Mouse (Mus musculus): ENCODE results near the gene Pnrc2. TPM values are rescaled to one million over a fixed set of nuclear protein-coding genes. Genes with fewer than 3 reads are reported as not detected.

Gene Pnrc2
- polyA plus RNA-seq, 1 experiment from 2014 or later, result 224 TPM

- no peak overlapping the region for H3K4me3 ChIP-seq (ENCODE audit: low read length)
- H3K27me3 ChIP-seq (ENCODE audit: control insufficient read depth, insufficient read depth, low read depth, low read length), result no peaks in the 10 kb centered on the region
- H3K27ac ChIP-seq (ENCODE audit: low read length), result 0 out of 2 replicates have a peak overlapping the region, but pooled peaks have one; percentile 46
- H3K4me2 ChIP-seq (ENCODE audit: low read depth, low read length), result no peak overlapping the region
- ATAC-seq (ENCODE audit: low read depth), result no peak
- no peaks in the 10 kb centered on the region; the same call in 1 of the 2 replicates for H3K4me1 ChIP-seq (replicated peaks; ENCODE audit: control insufficient read depth, insufficient read depth, low read length)
- H3K36me3 ChIP-seq (ENCODE audit: control insufficient read depth, insufficient read depth, low read length), result no peaks in the 10 kb centered on the region
- H3K9me3 ChIP-seq (ENCODE audit: control insufficient read depth, low read length), result no peaks in the 10 kb centered on the region
- H3K9ac ChIP-seq (ENCODE audit: low read length), result no peak overlapping the region
- WGBS, result 50% methylated on average over 3 of the region's 3 CpGs
Measured at GRCm38 (mm10) chr4:135912164-135912563, 38.5 kb upstream of the Pnrc2 start.

GRCm38 (mm10) chr4:135911531-135911930, 37.9 kb upstream of the Pnrc2 start:
- Histone ChIP-seq H3K4me3 (ENCODE audit: low read length) (no peak overlapping the region), H3K27ac (ENCODE audit: low read length) (peak overlapping the region; percentile 46), H3K4me1 (replicated peaks; ENCODE audit: control insufficient read depth, insufficient read depth, low read length) (no peaks in the 10 kb centered on the region; the same call in 1 of the 2 replicates), H3K4me2 (ENCODE audit: low read depth, low read length) (no peak overlapping the region), H3K27me3 (ENCODE audit: control insufficient read depth, insufficient read depth, low read depth, low read length) (no peaks in the 10 kb centered on the region), H3K36me3 (ENCODE audit: control insufficient read depth, insufficient read depth, low read length) (no peaks in the 10 kb centered on the region), H3K9me3 (ENCODE audit: control insufficient read depth, low read length) (no peaks in the 10 kb centered on the region), H3K9ac (ENCODE audit: low read length) (no peak overlapping the region)
- WGBS, result 59% methylated on average over 7 of the region's 7 CpGs
- ATAC-seq (ENCODE audit: low read depth), result peak; percentile 57; the same call in 1 of the 2 replicates

- no peak overlapping the region for H3K4me3 ChIP-seq (ENCODE audit: low read length)
- WGBS, result 31% methylated on average over 13 of the region's 13 CpGs
- H3K9me3 ChIP-seq (ENCODE audit: control insufficient read depth, low read length), result no peaks in the 10 kb centered on the region
- H3K36me3 ChIP-seq (ENCODE audit: control insufficient read depth, insufficient read depth, low read length), result no peaks in the 10 kb centered on the region
- H3K4me1 ChIP-seq (replicated peaks; ENCODE audit: control insufficient read depth, insufficient read depth, low read length), result no peaks in the 10 kb centered on the region; the same call in 1 of the 2 replicates
- H3K27ac ChIP-seq (ENCODE audit: low read length), result no peak overlapping the region
- ATAC-seq (ENCODE audit: low read depth), result no peak
- H3K9ac ChIP-seq (ENCODE audit: low read length), result no peak overlapping the region
- H3K4me2 ChIP-seq (ENCODE audit: low read depth, low read length), result 0 out of 2 replicates have a peak overlapping the region, but pooled peaks have one; percentile 10
- H3K27me3 ChIP-seq (ENCODE audit: control insufficient read depth, insufficient read depth, low read depth, low read length), result no peaks in the 10 kb centered on the region
Measured at GRCm38 (mm10) chr4:135909326-135910066, 35.8 kb upstream of the Pnrc2 start.

GRCm38 (mm10) chr4:135906633-135907032, 33.0 kb upstream of the Pnrc2 start:
- Histone ChIP-seq H3K4me2 (ENCODE audit: low read depth, low read length) (no peak overlapping the region), H3K27ac (ENCODE audit: low read length) (no peak overlapping the region), H3K9ac (ENCODE audit: low read length) (no peak overlapping the region), H3K4me3 (ENCODE audit: low read length) (no peak overlapping the region), H3K36me3 (ENCODE audit: control insufficient read depth, insufficient read depth, low read length) (no peaks in the 10 kb centered on the region), H3K9me3 (ENCODE audit: control insufficient read depth, low read length) (no peaks in the 10 kb centered on the region), H3K27me3 (ENCODE audit: control insufficient read depth, insufficient read depth, low read depth, low read length) (no peaks in the 10 kb centered on the region), H3K4me1 (replicated peaks; ENCODE audit: control insufficient read depth, insufficient read depth, low read length) (no peaks in the 10 kb centered on the region; the same call in 1 of the 2 replicates)
- 36% methylated on average over 3 of the region's 3 CpGs for WGBS
- ATAC-seq (ENCODE audit: low read depth), result no peak

GRCm38 (mm10) chr4:135904810-135905209, 31.2 kb upstream of the Pnrc2 start:
- Histone ChIP-seq H3K27me3 (ENCODE audit: control insufficient read depth, insufficient read depth, low read depth, low read length) (no peaks in the 10 kb centered on the region), H3K9ac (ENCODE audit: low read length) (no peak overlapping the region), H3K4me2 (ENCODE audit: low read depth, low read length) (no peak overlapping the region), H3K27ac (ENCODE audit: low read length) (no peak overlapping the region), H3K4me1 (replicated peaks; ENCODE audit: control insufficient read depth, insufficient read depth, low read length) (no peaks in the 10 kb centered on the region; the same call in 1 of the 2 replicates), H3K4me3 (ENCODE audit: low read length) (no peak overlapping the region), H3K9me3 (ENCODE audit: control insufficient read depth, low read length) (no peaks in the 10 kb centered on the region), H3K36me3 (ENCODE audit: control insufficient read depth, insufficient read depth, low read length) (no peaks in the 10 kb centered on the region)
- no peak for ATAC-seq (ENCODE audit: low read depth)
- WGBS, result 47% methylated on average over 1 of the region's 1 CpGs

GRCm38 (mm10) chr4:135902606-135903242, 29.1 kb upstream of the Pnrc2 start:
- no peaks in the 10 kb centered on the region for H3K36me3 ChIP-seq (ENCODE audit: control insufficient read depth, insufficient read depth, low read length)
- H3K9me3 ChIP-seq (ENCODE audit: control insufficient read depth, low read length), result no peaks in the 10 kb centered on the region
- H3K4me3 ChIP-seq (ENCODE audit: low read length), result no peak overlapping the region
- WGBS, result 84% methylated on average over 4 of the region's 4 CpGs
- H3K27ac ChIP-seq (ENCODE audit: low read length), result no peak overlapping the region
- H3K4me2 ChIP-seq (ENCODE audit: low read depth, low read length), result no peak overlapping the region
- H3K4me1 ChIP-seq (replicated peaks; ENCODE audit: control insufficient read depth, insufficient read depth, low read length), result no peaks in the 10 kb centered on the region
- H3K27me3 ChIP-seq (ENCODE audit: control insufficient read depth, insufficient read depth, low read depth, low read length), result no peaks in the 10 kb centered on the region
- no peak for ATAC-seq (ENCODE audit: low read depth)
- H3K9ac ChIP-seq (ENCODE audit: low read length), result no peak overlapping the region

- WGBS, result 74% methylated on average over 5 of the region's 5 CpGs
- Histone ChIP-seq H3K36me3 (ENCODE audit: control insufficient read depth, insufficient read depth, low read length) (no peaks in the 10 kb centered on the region), H3K27ac (ENCODE audit: low read length) (no peak overlapping the region), H3K4me1 (replicated peaks; ENCODE audit: control insufficient read depth, insufficient read depth, low read length) (no peaks in the 10 kb centered on the region), H3K4me2 (ENCODE audit: low read depth, low read length) (no peak overlapping the region), H3K4me3 (ENCODE audit: low read length) (no peak overlapping the region), H3K27me3 (ENCODE audit: control insufficient read depth, insufficient read depth, low read depth, low read length) (no peaks in the 10 kb centered on the region), H3K9me3 (ENCODE audit: control insufficient read depth, low read length) (no peaks in the 10 kb centered on the region), H3K9ac (ENCODE audit: low read length) (no peak overlapping the region)
- no peak for ATAC-seq (ENCODE audit: low read depth)
Measured at GRCm38 (mm10) chr4:135900008-135900407, 26.4 kb upstream of the Pnrc2 start.

- Histone ChIP-seq H3K4me3 (ENCODE audit: low read length) (no peak overlapping the region), H3K4me1 (replicated peaks; ENCODE audit: control insufficient read depth, insufficient read depth, low read length) (no peaks in the 10 kb centered on the region), H3K36me3 (ENCODE audit: control insufficient read depth, insufficient read depth, low read length) (no peaks in the 10 kb centered on the region), H3K9ac (ENCODE audit: low read length) (no peak overlapping the region), H3K27me3 (ENCODE audit: control insufficient read depth, insufficient read depth, low read depth, low read length) (no peaks in the 10 kb centered on the region), H3K27ac (ENCODE audit: low read length) (no peak overlapping the region), H3K4me2 (ENCODE audit: low read depth, low read length) (no peak overlapping the region), H3K9me3 (ENCODE audit: control insufficient read depth, low read length) (no peaks in the 10 kb centered on the region)
- ATAC-seq (ENCODE audit: low read depth), result no peak
- WGBS, result 79% methylated on average over 7 of the region's 7 CpGs
Measured at GRCm38 (mm10) chr4:135899050-135899448, 25.4 kb upstream of the Pnrc2 start.

- no peak overlapping the region for H3K4me2 ChIP-seq (ENCODE audit: low read depth, low read length)
- H3K9ac ChIP-seq (ENCODE audit: low read length), result no peak overlapping the region
- H3K4me1 ChIP-seq (replicated peaks; ENCODE audit: control insufficient read depth, insufficient read depth, low read length), result no peaks in the 10 kb centered on the region
- 49% methylated on average over 9 of the region's 9 CpGs for WGBS
- ATAC-seq (ENCODE audit: low read depth), result peak; percentile 41; the same call in 1 of the 2 replicates
- no peaks in the 10 kb centered on the region for H3K36me3 ChIP-seq (ENCODE audit: control insufficient read depth, insufficient read depth, low read length)
- H3K27ac ChIP-seq (ENCODE audit: low read length), result no peak overlapping the region
- H3K4me3 ChIP-seq (ENCODE audit: low read length), result no peak overlapping the region
- H3K27me3 ChIP-seq (ENCODE audit: control insufficient read depth, insufficient read depth, low read depth, low read length), result no peaks in the 10 kb centered on the region
- no peaks in the 10 kb centered on the region for H3K9me3 ChIP-seq (ENCODE audit: control insufficient read depth, low read length)
Measured at GRCm38 (mm10) chr4:135898380-135899049, 24.9 kb upstream of the Pnrc2 start.

Data from lung, embryonic 16.5 days (tissue).